Mouse (Mus musculus) kidney, postnatal 0 days (tissue): Measurements from ENCODE around the gene Gm2030. TPM values are rescaled to one million over a fixed set of nuclear protein-coding genes. Genes with fewer than 3 reads are reported as not detected.
"Not testable (repeated sequence)": the region's sequence is repeated elsewhere in the genome, so short reads cannot be mapped to it uniquely, and the experiment has no call there.

Source experiments
- ATAC-seq: fragments of 200-750 bp; cut with Nextera tagmentation; replicated peaks from 2 replicates; pipeline ENCODE4 v1.8.0; 2017; ENCODE audit warnings: low read depth, moderate number of reproducible peaks, moderate TSS enrichment, moderate library complexity; ENCODE audit not compliant: low FRiP score
- DNase-seq: peaks from one replicate; pipeline ENCODE4 v3.0.0-alpha.2; 2016; ENCODE audit warnings: low spot score
- H3K27ac ChIP-seq: fragments of 300-500 bp; sonication (generic); 2 replicates; pipeline ENCODE4 v1.5.1; 2014; ENCODE audit warnings: mild to moderate bottlenecking
- H3K27me3 ChIP-seq: fragments of 300-500 bp; sonication (generic); 2 replicates; pipeline ENCODE4 v1.6.1; 2014; ENCODE audit warnings: low read length, mixed read lengths; ENCODE audit not compliant: insufficient read depth
- H3K36me3 ChIP-seq: fragments of 300-500 bp; sonication (generic); 2 replicates; pipeline ENCODE4 v1.6.1; 2014; ENCODE audit warnings: low read length, mixed read lengths; ENCODE audit not compliant: insufficient read depth
- H3K4me1 ChIP-seq: fragments of 300-500 bp; sonication (generic); replicated peaks from 2 replicates; pipeline ENCODE4 v1.6.1; 2014; ENCODE audit warnings: antibody characterized with exemption, low read length, mixed read lengths; ENCODE audit not compliant: insufficient read depth
- H3K4me2 ChIP-seq: fragments of 300-500 bp; sonication (generic); 2 replicates; pipeline ENCODE4 v1.6.1; 2014; ENCODE audit warnings: mild to moderate bottlenecking, low read length, moderate library complexity, mixed read lengths
- H3K4me3 ChIP-seq: fragments of 300-500 bp; sonication (generic); replicated peaks from 2 replicates; pipeline ENCODE4 v1.5.1; 2014; ENCODE audit warnings: low read depth, low read length
- H3K9ac ChIP-seq: fragments of 300-500 bp; sonication (generic); 2 replicates; pipeline ENCODE4 v1.6.1; 2014; ENCODE audit warnings: low read depth, low read length
- H3K9me3 ChIP-seq: fragments of 300-500 bp; sonication (generic); replicated peaks from 2 replicates; pipeline ENCODE4 v1.6.1; 2016; ENCODE audit warnings: low read length, inconsistent platforms, mixed read lengths
- WGBS: fragments of 180-500 bp; shearing (Covaris S2); extraction: QIAGEN DNeasy Blood & Tissue Kit; methylation state at CpG from one replicate; pipeline ENCODE4 v1.1.7; 2014; 5-methylcytosine and 5-hydroxymethylcytosine counted together
- polyA plus RNA-seq: library from polyadenylated mRNA; unstranded; fragments of >200 nt; fragmentation: Nextera tagmentation; extraction: Ambion mirVana; gene quantifications from 2 replicates; pipeline ENCODE4 v1.2.1, GENCODE M21; 2015

Gene Gm2030
- not detected in 2 replicates for polyA plus RNA-seq

DNA sequence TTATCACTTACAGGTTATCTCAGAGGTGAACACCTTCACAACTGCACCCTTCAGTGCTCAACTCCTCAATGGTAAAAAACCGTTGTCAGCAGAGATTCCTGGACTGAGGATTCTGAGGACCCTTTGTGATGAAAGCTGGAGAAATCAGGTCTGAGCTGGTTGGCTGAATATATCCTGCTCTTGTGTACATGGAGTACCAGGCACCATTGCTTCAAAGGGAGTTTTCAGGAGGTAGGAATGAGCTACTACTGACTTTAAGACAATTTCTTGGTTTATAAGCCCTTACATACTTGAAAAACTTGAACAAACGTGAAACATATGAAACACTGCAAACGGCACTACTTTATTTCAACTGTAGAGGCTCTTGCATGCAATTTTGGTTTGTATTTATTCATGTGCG lies at the start of gene Gm2030:
TSS of gene Gm2030 (minus strand) at position 101 of the 400 bp plus-strand sequence.
- DNase-seq, H3K4me3 ChIP-seq, H3K27ac ChIP-seq, H3K4me2 ChIP-seq, H3K4me1 ChIP-seq, H3K36me3 ChIP-seq, H3K9ac ChIP-seq, ATAC-seq, H3K27me3 ChIP-seq, H3K9me3 ChIP-seq: not testable (repeated sequence)
- 68% methylated on average over 3 of the region's 4 CpGs for WGBS

Other genes with a start within 250 kb of the Gm2030 start
- gene Gm2012, start 78.7 kb downstream of the Gm2030 start, polyA plus RNA-seq: not detected in 2 replicates
- gene Slx, start 235.5 kb upstream of the Gm2030 start, polyA plus RNA-seq: not detected in 2 replicates